Mouse (Mus musculus) liver, adult 2 months (tissue): ENCODE measurements around the gene Rcl1. TPM values are rescaled to one million over a fixed set of nuclear protein-coding genes. Genes with fewer than 3 reads are reported as not detected.

Experiments used
- DNase-seq: peaks from one replicate; pipeline ENCODE4 v3.0.0-alpha.2; 2011; ENCODE audit warnings: low read depth, low spot score; ENCODE audit errors: extremely low read depth
- H3K27ac ChIP-seq: fragments of 200-500 bp; replicated peaks from 2 replicates; pipeline ENCODE4 v1.5.1; 2012; ENCODE audit warnings: low read depth, mild to moderate bottlenecking, control low read depth, inconsistent platforms, low read length; ENCODE audit not compliant: insufficient read depth
- H3K27me3 ChIP-seq: fragments of 200-500 bp; 2 replicates; pipeline ENCODE4 v1.6.1; 2012; ENCODE audit warnings: mild to moderate bottlenecking, moderate library complexity, low read length, inconsistent platforms; ENCODE audit not compliant: control insufficient read depth, insufficient read depth
- H3K36me3 ChIP-seq: fragments of 200-500 bp; 2 replicates; pipeline ENCODE4 v1.6.1; 2012; ENCODE audit warnings: low read length, inconsistent platforms; ENCODE audit not compliant: control insufficient read depth, insufficient read depth
- H3K4me1 ChIP-seq: fragments of 200-500 bp; 2 replicates; pipeline ENCODE4 v1.6.1; 2011; ENCODE audit warnings: low read length; ENCODE audit not compliant: control insufficient read depth, insufficient read depth
- H3K4me3 ChIP-seq: fragments of 200-500 bp; 2 replicates; pipeline ENCODE4 v1.5.1; 2011; ENCODE audit warnings: low read depth, mild to moderate bottlenecking, control low read depth, low read length, moderate library complexity; ENCODE audit not compliant: insufficient read depth
- H3K79me2 ChIP-seq: fragments of 200-500 bp; 2 replicates; pipeline ENCODE4 v1.6.1; 2012; ENCODE audit warnings: inconsistent platforms, mild to moderate bottlenecking, low read length, moderate library complexity; ENCODE audit not compliant: control insufficient read depth, insufficient read depth
- H3K9ac ChIP-seq: fragments of 200-500 bp; 2 replicates; pipeline ENCODE4 v1.6.1; 2012; ENCODE audit warnings: low read depth, mild to moderate bottlenecking, control low read depth, inconsistent platforms, low read length
- CTCF ChIP-seq: fragments of 200-500 bp; IDR thresholded peaks from 2 replicates; pipeline ENCODE4 v1.5.1; 2011; ENCODE audit warnings: low read depth, low read length, control low read depth
- POLR2A ChIP-seq: fragments of 200-500 bp; IDR thresholded peaks from 2 replicates; pipeline ENCODE4 v1.6.1; 2011; ENCODE audit warnings: low read length, control low read depth; ENCODE audit not compliant: insufficient read depth; ENCODE audit errors: extremely low read depth
- WGBS: fragments of 180-500 bp; shearing (Covaris S2); methylation state at CpG from one replicate; pipeline ENCODE4 v1.1.7; 2018; 5-methylcytosine and 5-hydroxymethylcytosine counted together
- polyA plus RNA-seq: library from polyadenylated mRNA; depleted of rRNA; stranded (reverse); fragments of >200 nt; gene quantifications from 2 replicates; pipeline ENCODE4 v1.2.3, GENCODE M21; 2012; rRNA removed
- total RNA-seq: library from RNA; depleted of rRNA; stranded (reverse); fragments of >200 nt; gene quantifications from 2 replicates; pipeline ENCODE4 v1.2.3, GENCODE M21; 2014; rRNA removed

Rcl1 gene
- total and polyA plus RNA-seq, 2 experiments, result 87.8 to 132 TPM

- Histone ChIP-seq H3K27me3 (no peaks in the 10 kb centered on the region), H3K9ac (no peak overlapping the region), H3K27ac (no peak overlapping the region), H3K36me3 (no peaks in the 10 kb centered on the region), H3K79me2 (no peaks in the 10 kb centered on the region), H3K4me3 (no peak overlapping the region), H3K4me1 (no peaks in the 10 kb centered on the region)
- TF ChIP-seq CTCF (no peak), POLR2A (no peak)
- WGBS, result 92% methylated on average over 2 of the region's 2 CpGs
- DNase-seq, result no peak
Observed at GRCm38 (mm10) chr19:29188879-29189278, 87.7 kb downstream of the Rcl1 start.

Other genes with a start within 250 kb of the Rcl1 start
- gene Plpp6, start 137.4 kb upstream of the Rcl1 start, total RNA-seq, result 6.9 and 7.2 TPM in 2 replicates
- 8.3 and 9.4 TPM in 2 replicates for gene Plpp6, start 137.4 kb upstream of the Rcl1 start, polyA plus RNA-seq
- gene 4430402I18Rik, start 133.6 kb upstream of the Rcl1 start, total RNA-seq, result 1.8 and 1.9 TPM in 2 replicates
- 2.8 and 3.4 TPM in 2 replicates for gene 4430402I18Rik, start 133.6 kb upstream of the Rcl1 start, polyA plus RNA-seq
- 33.5 and 37.3 TPM in 2 replicates for gene Cdc37l1, start 111.0 kb upstream of the Rcl1 start, total RNA-seq
- 6.8 and 8.6 TPM in 2 replicates for gene Cdc37l1, start 111.0 kb upstream of the Rcl1 start, polyA plus RNA-seq
- gene Ak3, start 53.4 kb upstream of the Rcl1 start, total RNA-seq, result 241 and 247 TPM in 2 replicates
- 183 and 205 TPM in 2 replicates for gene Ak3, start 53.4 kb upstream of the Rcl1 start, polyA plus RNA-seq
- 11.9 and 13.0 TPM in 2 replicates for gene Jak2, start 150.5 kb downstream of the Rcl1 start, total RNA-seq
- 1.6 and 2.1 TPM in 2 replicates for gene Jak2, start 150.5 kb downstream of the Rcl1 start, polyA plus RNA-seq
- gene Insl6, start 224.0 kb downstream of the Rcl1 start, total RNA-seq, result 0.20 and 1.2 TPM in 2 replicates
- gene Insl6, start 224.0 kb downstream of the Rcl1 start, polyA plus RNA-seq, result 0.13 and 0.66 TPM in 2 replicates
- not detected in 2 replicates for gene Rln1, start 233.3 kb downstream of the Rcl1 start, total RNA-seq
- gene Rln1, start 233.3 kb downstream of the Rcl1 start, polyA plus RNA-seq, result not detected in 2 replicates